ENCODE assay signal across 8 mouse cellular contexts in the genomic region with DNA sequence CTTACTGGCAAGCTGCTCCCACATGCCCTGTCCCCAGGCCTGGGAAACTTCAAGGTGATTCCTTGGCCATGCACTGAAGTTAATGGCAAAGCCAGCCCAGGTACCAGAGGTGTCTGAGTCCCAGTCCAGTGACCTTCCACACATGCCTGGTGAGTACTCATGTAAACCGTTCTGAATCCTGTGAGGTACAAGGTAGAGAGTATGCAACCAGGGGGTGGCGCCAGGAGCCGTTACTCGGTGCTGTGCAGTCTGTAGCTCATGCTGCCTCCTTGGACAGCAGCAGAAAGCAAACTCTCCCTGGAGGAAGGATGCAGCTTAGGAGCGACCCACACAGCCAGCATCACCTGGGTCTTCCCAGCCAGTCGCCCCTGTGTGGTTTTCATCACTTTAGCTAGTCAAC.
A peak's percentile ranks its signal among the peaks of the same experiment; 100 is the strongest.
DNase-seq lines count a peak whose midpoint lies in the region; ATAC-seq lines count a peak whose summit lies in the region.

No protein-coding gene starts in this region.

- H3K4me2 ChIP-seq in neural tube, embryonic 15.5 days = no peak overlapping the region
- H3K4me2 ChIP-seq in forebrain, embryonic 15.5 days (replicated peaks) = no peak overlapping the region
- H3K4me2 ChIP-seq in stomach, embryonic 15.5 days = no peak overlapping the region

- DNase-seq in adrenal gland, adult 2 months = peak; percentile 25
- DNase-seq in adrenal gland, adult 18-20 months (ENCODE audit: low spot score in 2 of 2) = no peak
- peak; percentile 47 for DNase-seq in neural tube, embryonic 10.5 days (ENCODE audit: extremely low spot score, low spot score)
- DNase-seq in limb, embryonic 10.5 days (ENCODE audit: low spot score) = peak; percentile 60
- DNase-seq in urinary bladder, adult 18-20 months (ENCODE audit: low spot score in 2 of 2) = no peak

- H3K27me3 ChIP-seq in neural tube, embryonic 15.5 days (replicated peaks) = peaks cover 7% of the 10 kb centered on the region
- peaks cover 7% of the 10 kb centered on the region; the same call in 1 of the 2 replicates for H3K27me3 ChIP-seq in forebrain, embryonic 15.5 days
- H3K27me3 ChIP-seq in limb, embryonic 10.5 days (ENCODE audit: low read depth, poor library complexity, severe bottlenecking) = peaks cover 20% of the 10 kb centered on the region
- H3K27me3 ChIP-seq in stomach, embryonic 15.5 days (replicated peaks) = no peaks in the 10 kb centered on the region

- no peak overlapping the region for H3K27ac ChIP-seq in neural tube, embryonic 15.5 days (replicated peaks)
- H3K27ac ChIP-seq in forebrain, embryonic 15.5 days (replicated peaks) = no peak overlapping the region
- peak overlapping the region; percentile 59 for H3K27ac ChIP-seq in limb, embryonic 10.5 days
- no peak overlapping the region for H3K27ac ChIP-seq in stomach, embryonic 15.5 days

- H3K36me3 ChIP-seq in neural tube, embryonic 15.5 days = no peaks in the 10 kb centered on the region
- no peaks in the 10 kb centered on the region for H3K36me3 ChIP-seq in forebrain, embryonic 15.5 days
- H3K36me3 ChIP-seq in limb, embryonic 10.5 days = 0 out of 2 replicates have a peak, but pooled peaks cover 3% of the 10 kb centered on the region
- no peaks in the 10 kb centered on the region for H3K36me3 ChIP-seq in stomach, embryonic 15.5 days

- WGBS in neural tube, embryonic 15.5 days = 35% methylated on average over 6 of the region's 6 CpGs
- WGBS in forebrain, embryonic 15.5 days = 32% methylated on average over 6 of the region's 6 CpGs
- 43% methylated on average over 6 of the region's 6 CpGs for WGBS in limb, embryonic 10.5 days
- 34% methylated on average over 6 of the region's 6 CpGs for WGBS in stomach, embryonic 15.5 days

- H3K9ac ChIP-seq in neural tube, embryonic 15.5 days (replicated peaks) = no peak overlapping the region
- H3K9ac ChIP-seq in forebrain, embryonic 15.5 days (replicated peaks) = no peak overlapping the region
- H3K9ac ChIP-seq in stomach, embryonic 15.5 days = no peak overlapping the region

- no peaks in the 10 kb centered on the region for H3K9me3 ChIP-seq in neural tube, embryonic 15.5 days (replicated peaks)
- no peaks in the 10 kb centered on the region for H3K9me3 ChIP-seq in forebrain, embryonic 15.5 days
- H3K9me3 ChIP-seq in limb, embryonic 10.5 days (replicated peaks) = no peaks in the 10 kb centered on the region
- no peaks in the 10 kb centered on the region for H3K9me3 ChIP-seq in stomach, embryonic 15.5 days

- H3K4me3 ChIP-seq in neural tube, embryonic 15.5 days (replicated peaks) = no peak overlapping the region
- no peak overlapping the region for H3K4me3 ChIP-seq in forebrain, embryonic 15.5 days
- H3K4me3 ChIP-seq in limb, embryonic 10.5 days = no peak overlapping the region
- H3K4me3 ChIP-seq in stomach, embryonic 15.5 days (replicated peaks) = no peak overlapping the region

- no peaks in the 10 kb centered on the region for H3K4me1 ChIP-seq in neural tube, embryonic 15.5 days
- no peaks in the 10 kb centered on the region for H3K4me1 ChIP-seq in forebrain, embryonic 15.5 days
- peaks cover 32% of the 10 kb centered on the region for H3K4me1 ChIP-seq in limb, embryonic 10.5 days
- peaks cover 10% of the 10 kb centered on the region; the same call in 1 of the 2 replicates for H3K4me1 ChIP-seq in stomach, embryonic 15.5 days

- ATAC-seq in neural tube, embryonic 15.5 days (ENCODE audit: low FRiP score) = no peak
- ATAC-seq in forebrain, embryonic 15.5 days (replicated peaks) = peak; percentile 61; the same call in 1 of the 2 replicates
- ATAC-seq in stomach, embryonic 15.5 days (ENCODE audit: insufficient read depth, low FRiP score, low read depth) = peak; percentile 48; the same call in 1 of the 2 replicates

Comparison
In these comparisons a context has a peak if more than half of its experiments do, and no peak if none do; other contexts are left out.
1. DNase-seq: peak in adrenal gland, adult 2 months (single experiment), neural tube, embryonic 10.5 days (single experiment) and limb, embryonic 10.5 days (single experiment); none in adrenal gland, adult 18-20 months (0 of 2) and urinary bladder, adult 18-20 months (0 of 2).